Mouse (Mus musculus): ENCODE results near the gene Aimp1. TPM values are rescaled to one million over a fixed set of nuclear protein-coding genes. Genes with fewer than 3 reads are reported as not detected.

Aimp1 gene
- polyA plus RNA-seq (2014; fragmentation: Illumina TruSeq; extraction: RNeasy Lipid Tissue Mini Kit (QIAGEN cat#74804); ENCODE audit: low read depth, low replicate concordance): 40.4 TPM

DNA sequence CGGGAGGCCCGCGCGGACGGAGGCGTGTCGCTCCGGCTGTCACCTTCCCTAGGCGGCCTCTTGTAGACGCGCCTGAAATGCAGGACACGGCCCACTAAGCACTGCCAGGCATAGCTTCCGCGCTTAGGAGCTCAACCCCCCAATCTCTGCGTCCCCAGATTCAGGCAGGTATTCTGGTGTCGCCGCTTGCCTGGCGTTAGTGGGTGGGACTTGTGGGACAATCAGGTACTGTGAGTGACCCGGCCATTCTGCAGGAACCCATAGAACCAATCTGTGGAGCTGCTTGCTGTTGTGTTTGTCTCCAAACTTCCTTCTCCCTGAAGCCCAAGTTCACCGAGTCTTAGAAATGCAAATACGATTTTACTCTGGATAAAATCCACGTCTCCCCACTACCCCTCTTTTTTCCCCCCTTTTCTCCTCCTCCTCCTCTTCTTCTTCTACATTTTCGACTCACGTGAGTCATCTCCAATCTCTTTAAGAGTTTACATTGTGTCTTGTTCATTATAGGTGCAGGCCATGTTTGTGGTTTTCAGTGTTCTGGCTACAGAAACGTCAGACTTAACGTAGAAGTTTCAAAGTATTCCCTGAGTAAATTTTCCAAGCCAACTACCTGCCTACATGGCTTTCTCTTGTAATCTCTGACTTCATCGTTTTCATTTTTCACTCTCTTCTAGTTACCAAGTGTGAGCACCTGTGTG is at the start of gene Aimp1:
Gene Aimp1 (minus strand): TSS at position 140 of the 698 bp plus-strand sequence.

DNA sequence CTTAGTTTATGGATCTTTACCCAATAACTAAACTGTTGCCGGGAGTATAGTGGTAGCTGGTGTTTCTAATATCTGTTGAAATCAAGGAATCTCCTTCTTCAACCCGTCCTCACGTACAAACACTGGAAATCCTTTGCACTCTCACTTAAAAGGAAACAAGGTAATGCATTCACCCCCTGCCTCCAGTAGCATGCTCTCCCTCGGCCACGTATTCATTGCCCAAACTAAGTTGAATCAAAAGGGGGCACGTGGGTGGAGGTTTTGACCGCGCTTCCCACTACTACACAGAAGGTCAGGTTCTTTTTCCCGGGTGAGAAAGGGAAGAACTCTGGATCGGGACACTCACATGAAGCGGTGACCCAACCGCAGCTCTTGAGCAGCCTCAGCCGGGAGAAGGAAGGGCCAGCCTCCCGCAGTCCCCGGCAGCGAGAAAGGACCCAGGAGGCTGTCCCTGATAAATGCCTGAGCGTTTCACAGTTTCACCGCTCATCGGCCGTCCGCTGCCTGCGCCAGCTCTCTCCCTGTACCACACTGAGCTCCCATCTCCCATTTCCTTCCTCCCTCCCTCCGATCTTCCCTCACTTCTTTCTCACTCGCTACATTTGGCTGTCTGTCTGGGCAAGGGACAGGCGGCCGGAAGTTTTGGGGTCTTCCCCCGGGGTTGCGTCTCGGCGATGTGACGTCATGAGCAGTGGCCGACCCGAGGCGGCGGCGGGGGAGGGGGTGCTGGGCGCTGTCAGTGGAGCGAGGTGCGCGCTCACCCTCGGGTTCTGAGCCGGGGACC is 531 bp downstream of the Aimp1 start, which contains the start of gene Tbck:
Gene Tbck (plus strand): TSS at position 698 of the 784 bp plus-strand sequence.

DNA sequence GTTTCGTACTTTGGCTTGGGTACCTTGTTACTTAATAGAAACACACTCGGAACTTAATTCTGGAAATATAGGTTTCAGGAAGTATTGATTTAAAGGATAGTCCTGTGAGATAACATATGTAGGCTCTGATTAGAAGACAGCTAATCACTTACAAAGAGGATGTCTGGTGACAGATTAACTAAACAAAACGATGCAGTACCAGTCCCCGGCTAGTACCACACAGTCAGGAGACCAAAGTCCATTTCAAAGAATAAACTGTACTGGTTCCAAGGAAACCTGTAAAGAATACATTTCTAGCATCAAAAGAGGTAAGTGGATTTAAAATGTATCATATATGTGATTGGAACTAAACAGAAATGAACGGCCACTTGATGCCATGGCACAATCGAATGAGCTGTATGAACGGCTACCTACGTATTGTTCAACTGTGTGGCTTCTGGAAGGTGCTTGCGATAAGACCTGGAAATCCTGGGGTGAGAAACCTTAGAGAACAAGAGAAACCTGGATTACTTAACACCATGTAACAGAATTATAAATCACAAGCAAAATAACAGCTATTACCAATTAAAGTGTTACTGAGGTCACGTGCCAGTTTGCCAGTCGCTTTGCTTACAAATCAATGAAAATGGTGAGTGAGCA is 54.5 kb downstream of the Aimp1 start, which contains the start of gene Gimd1:
Gene Gimd1 (plus strand): TSS at position 220 of the 639 bp plus-strand sequence.

Other genes starting within 250 kb of the Aimp1 start
- 14.5 TPM for gene Gimd1, start 54.5 kb downstream of the Aimp1 start, polyA plus RNA-seq (2014; fragmentation: Illumina TruSeq; extraction: RNeasy Lipid Tissue Mini Kit (QIAGEN cat#74804); ENCODE audit: low read depth, low replicate concordance)
- gene Tbck, start 226 bp downstream of the Aimp1 start, polyA plus RNA-seq (2014; fragmentation: Illumina TruSeq; extraction: RNeasy Lipid Tissue Mini Kit (QIAGEN cat#74804); ENCODE audit: low read depth, low replicate concordance): 7.8 TPM